Mouse (Mus musculus) lung, postnatal 25 days (tissue): ENCODE measurements around the gene Aqp3.
A peak's percentile ranks its signal among the peaks of the same experiment; 100 is the strongest.

Source experiments
- DNase-seq: peaks from one replicate; pipeline ENCODE4 v3.0.0; 2022; ENCODE audit warnings: low spot score

Aqp3 gene

DNA sequence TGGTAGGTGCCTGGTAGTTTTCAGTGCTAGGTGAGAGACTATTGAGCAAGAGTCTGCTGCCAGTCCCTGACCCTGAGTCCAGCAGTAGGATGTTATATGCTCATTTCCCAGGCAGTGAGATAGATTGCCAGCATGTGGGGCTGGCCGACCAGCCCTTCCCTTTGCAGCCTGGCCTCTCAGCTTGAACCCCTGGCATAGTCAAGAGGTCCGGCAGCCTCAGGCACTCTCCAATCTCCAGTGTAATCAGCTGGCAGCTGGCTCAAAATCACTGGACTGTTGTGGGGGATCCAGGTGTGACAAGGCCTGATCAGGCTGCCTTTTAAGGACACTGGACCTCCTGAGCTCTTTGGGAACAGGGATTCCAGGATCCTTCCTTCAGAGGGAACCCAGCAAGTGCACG, 34.6 kb downstream of the Aqp3 start:
- no peak for DNase-seq

DNA sequence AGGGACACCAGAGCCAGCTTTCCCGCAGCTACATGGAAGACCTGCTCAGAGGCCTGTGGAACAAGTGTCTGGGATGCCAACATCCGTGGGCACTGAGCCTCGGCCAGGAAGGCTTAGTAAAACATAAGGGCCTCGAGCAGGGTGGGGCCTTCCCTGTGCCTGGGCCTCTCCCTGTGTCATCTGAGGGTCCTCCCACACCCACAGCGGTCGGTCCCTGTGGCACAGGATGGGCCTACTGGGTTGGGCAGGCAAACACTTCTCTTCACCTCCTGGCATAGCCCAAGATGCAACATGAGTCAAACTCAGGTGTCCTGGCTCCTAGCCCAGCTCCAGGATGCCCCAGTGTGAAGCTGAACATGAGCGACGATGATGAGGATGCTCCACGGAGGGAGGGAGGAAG, 40.6 kb downstream of the Aqp3 start:
- no peak for DNase-seq

DNA sequence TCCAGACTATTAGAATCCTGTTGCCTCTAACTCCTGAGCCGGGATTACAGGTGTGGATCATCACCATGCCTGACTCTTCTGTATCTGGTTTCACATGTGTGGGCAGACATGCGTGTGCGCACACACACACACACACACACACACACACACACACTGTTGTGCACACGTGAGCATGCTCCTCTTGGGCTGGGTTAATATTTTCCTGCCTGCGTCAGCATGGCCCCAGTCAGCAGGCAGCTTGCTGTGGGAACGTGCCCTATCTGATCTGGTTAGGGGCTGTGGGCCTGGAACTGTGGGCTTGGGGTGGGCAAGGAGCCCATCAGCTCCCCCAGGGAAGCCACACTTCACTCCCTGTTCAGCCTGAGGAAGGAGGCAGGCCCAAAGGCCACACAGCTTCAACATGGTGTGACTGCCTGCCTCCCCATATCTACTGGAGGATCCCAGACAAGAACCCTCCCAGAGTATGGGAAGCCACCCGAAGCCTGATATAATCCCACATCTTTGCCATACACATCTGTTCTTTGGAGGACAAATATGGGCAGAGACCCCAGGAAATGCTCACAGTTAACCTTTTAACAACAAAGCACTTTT, 41.1 kb downstream of the Aqp3 start:
- no peak for DNase-seq

DNA sequence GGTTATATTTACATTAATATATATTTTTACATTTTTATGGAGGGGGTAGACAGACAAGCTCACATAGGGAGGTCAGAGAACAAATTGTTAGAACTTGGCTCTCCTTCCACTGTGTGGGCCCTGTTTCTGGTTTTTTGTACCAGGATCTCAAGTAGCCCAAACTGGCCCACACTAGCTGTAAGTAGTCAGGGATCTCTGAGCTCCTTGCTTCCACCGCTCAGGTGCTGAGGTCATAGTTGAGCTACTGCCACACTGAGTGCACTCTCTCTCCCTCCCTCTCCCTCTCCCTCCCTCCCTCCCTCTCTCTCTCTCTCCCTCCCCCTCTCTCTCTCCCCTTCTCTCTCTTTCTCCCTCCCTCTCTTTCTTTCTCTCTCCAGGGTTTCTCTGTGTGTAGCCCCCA, 41.7 kb downstream of the Aqp3 start:
- DNase-seq, result no peak

DNA sequence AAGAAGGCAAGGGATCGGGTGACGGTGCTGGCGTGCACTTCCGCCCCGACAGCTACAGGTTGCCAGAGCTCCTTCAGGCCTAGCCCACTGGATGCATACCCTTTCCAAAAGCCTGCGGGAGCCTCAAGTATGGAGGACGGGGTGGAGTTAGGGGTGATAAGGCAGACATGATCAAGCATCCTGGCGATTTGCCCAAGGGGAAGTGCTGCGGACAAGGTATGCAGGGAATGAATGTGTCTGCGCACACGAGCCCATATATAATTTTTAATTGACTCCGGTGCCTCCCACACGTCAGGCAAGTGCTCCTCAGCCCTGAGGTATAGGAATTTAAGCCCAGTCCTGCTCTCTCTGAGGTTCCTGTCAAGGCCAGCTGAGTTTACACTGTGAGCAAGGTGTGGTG, 42.9 kb downstream of the Aqp3 start:
- no peak for DNase-seq

DNA sequence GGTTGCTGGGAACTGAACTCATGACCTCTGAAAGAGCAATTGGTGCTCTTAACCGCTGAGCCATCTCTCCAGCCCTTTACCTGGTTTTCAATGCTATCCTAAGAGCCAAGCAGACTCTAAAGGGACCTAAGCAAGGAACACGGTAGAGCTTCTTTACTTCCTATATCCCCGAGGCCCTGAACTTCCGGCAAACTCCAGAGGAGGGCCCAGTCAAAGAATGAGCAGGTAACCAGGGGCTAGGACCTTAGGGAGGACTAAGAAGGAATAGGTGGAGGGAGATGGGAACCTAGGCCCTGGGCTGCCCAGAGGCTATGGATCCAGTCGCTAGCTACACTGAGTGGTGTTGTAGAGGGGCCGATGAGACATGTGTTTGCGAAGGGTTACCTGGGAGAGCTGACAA, 46.2 kb downstream of the Aqp3 start:
- no peak for DNase-seq

DNA sequence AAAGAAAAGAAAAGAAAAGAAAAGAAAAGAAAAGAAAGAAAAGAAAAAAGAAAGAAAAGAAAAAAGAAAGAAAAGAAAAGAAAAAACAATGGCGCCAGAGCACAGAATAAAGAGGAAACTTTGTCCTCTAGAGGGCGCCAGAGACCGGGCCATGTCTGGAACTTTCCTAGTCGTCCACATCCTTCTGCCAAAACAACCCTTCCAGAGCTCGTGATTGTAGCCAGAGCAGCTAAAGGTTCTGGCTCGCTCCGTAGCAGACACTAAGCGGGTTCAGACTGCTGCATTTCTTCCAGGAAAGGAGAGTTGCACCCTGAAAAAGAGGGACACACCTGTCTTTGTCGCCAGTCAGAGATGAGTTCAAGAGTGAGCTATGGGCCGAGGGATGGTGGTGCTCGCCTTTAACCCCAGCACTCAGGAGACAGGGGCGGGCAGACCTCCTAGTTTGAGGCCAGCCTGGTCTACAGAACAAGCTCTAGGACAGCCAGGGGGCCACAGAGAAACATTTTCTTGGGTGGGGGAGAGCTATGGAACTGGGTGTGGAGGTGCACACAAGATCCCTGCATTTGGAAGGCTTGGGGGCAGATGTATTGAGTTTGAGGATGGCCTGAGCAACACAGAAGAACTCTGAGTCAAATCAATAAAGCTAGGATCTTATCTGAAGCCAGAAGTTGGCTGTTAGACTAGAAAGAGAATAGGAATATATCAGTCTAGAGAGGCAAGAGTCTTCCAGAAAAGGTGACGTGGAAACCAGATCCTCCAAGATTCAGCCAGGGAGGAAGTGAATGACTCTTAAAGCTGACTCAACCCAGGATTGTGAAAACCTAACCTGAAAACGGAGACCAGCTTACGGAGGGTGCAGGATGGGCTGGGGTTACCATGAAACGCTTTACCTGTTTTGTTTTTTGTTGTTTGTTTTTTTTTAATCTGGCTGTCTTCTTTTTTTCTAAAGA, 47.0 kb downstream of the Aqp3 start:
- peak; percentile 83 for DNase-seq

DNA sequence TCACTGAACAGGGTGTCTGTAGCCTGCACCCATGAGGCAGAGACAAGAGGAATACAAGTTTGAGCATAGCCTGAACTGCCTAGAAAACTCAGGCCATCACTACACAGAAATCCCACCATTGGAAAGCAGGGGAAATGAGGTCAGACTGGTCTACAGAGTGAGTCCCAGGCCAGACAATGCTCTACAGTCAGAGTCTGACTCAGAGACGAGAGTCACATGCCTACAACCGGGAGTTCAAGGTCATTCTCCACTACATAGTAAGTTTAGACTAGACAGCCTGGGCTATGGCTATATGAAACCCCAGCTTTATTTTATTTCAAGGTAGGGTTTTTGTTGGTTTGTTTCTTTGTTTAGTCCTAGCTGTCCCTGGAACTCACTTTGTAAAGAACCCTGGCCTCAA, 49.1 kb downstream of the Aqp3 start:
- no peak for DNase-seq

DNA sequence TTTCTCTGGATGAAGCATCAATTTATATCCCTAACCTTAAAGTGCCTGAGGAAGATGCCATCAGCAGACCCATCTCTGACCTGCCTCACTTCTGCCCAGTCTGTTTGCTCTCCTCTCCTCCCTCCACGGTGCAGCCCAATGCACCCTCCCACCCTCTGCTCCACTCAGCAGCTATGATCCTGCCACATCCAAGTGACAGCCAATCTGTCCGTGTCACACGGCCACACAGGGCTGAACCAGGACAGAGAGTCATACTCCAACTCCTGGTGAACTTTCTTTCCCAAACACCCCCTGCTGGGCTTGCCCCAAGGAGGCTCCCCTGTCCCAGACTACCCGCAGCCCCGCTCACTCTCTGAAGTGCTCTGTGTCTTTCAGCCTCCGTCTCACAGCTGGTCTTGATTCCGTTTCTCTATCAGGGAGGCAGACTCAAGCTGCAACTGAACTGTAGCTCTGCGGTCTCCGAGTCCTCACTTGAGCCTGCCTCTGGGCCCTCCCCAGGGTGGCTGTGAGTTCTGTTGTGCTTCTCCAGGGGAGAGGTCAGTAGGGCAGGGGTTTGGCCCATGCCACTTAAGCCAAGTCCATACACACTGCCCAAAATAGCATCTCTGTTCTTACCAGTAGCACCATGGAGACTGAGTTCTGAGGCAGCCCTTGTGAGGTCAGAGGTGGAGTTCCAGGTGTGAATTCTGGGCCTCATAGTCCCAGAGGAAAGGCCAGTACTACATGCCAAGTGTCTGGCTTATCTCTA, 50.3 kb downstream of the Aqp3 start, which contains the start of gene Aqp7:
TSS of gene Aqp7 (minus strand) at position 616 of the 748 bp plus-strand sequence.
- no peak for DNase-seq

DNA sequence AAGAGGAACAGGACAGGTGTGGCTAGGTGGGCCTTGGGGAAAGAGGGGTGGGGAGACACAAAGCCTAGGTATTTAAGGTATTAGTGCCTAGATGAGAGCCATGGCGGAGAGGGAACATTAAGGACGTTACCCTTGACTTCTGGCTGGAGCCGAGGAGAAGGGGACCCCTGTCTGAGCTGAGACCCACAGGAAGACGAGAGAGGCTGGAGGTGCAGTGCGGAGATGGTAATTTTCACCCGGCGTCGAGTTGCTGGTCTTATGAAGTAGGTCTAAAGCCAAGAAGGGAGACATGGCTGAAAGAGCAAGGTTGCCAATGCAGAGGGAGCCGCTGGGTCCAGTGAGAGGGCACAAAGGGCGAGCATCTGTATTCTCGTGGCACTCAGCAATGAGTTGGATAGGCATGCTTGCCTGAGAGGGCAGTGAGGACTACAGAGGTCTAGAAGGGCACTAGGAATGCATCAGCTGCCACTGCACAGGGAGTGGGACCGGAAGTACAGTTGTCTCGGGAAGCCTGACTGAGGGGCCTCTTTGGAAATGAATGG, 51.7 kb downstream of the Aqp3 start:
- DNase-seq, result no peak

DNA sequence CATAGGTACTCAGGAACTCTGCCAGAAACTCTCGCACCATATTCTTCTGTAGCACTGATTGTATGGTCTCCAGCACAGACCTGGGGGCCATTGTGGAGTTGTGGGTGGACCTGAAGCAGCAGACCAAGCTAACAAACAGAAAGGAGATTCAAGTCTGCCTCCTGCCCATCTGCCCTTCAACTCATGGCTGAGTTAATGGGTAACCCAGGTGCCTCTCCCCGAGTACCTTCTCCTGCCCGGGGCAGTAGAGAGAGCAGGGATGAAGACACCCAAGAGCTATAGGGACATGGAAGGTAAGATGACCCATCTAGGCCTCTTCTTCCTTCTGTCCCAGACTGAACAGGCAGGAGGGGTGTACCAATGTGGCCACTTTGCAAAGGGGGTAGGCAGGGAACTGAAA, 52.7 kb downstream of the Aqp3 start:
- DNase-seq, result no peak

DNA sequence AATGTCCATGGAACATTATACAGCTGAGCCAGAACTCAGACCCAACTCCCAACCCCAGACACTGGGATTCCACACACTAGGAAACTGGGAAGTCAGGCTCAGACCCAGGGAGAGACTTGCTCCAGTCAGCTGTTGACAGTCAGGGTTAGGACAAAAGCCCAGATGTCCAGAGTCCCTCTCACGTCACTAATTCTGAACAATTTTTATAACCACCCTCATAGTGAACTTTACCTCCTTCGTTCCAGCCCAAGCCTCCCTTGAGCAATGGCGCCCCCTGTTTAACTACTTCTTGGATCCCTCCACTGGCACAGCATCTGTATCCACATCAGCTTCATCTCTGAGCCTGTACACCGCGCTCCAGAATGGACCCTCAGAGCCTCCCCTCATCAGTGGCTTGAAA, 54.0 kb downstream of the Aqp3 start:
- no peak for DNase-seq

DNA sequence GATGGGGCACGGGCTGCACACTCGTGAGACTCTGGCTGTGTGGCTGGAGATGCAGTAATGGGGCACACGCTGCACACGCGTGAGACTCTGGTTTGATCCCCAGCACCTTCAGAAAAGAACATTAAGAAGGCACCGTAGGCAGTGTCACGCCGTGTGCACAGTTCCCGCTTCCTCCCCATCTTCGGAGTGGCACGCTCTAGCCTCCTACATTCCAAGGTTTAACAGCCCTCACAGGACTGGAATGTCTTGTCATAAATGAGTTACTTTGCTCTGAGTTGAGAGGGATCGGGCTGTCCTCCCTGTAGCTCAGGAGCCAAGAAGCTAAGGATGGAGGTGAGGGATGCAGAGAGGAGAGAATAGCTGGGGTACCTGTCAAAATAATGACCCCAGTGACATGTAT, 55.1 kb downstream of the Aqp3 start:
- DNase-seq, result no peak
